Mouse (Mus musculus) monocyte, adult 5-6 weeks (primary cell): ENCODE data around the gene Hspb3. TPM values are rescaled to one million over a fixed set of nuclear protein-coding genes. Genes with fewer than 3 reads are reported as not detected.

ENCODE experiments used
- ATAC-seq: fragments of 153-309, 156-312 bp; replicated peaks from 2 replicates; pipeline ENCODE4 v1.8.0; 2017; ENCODE audit warnings: mild to moderate bottlenecking; ENCODE audit not compliant: low TSS enrichment, insufficient number of reproducible peaks, severe bottlenecking, poor library complexity, low FRiP score
- total RNA-seq: library from RNA; stranded (forward); fragments of 200-1000, 200-491, 200-594 nt; gene quantifications from 3 replicates; pipeline ENCODE4 v1.2.3, GENCODE M21; 2017

Hspb3 gene
- total RNA-seq = not detected in 3 replicates

DNA sequence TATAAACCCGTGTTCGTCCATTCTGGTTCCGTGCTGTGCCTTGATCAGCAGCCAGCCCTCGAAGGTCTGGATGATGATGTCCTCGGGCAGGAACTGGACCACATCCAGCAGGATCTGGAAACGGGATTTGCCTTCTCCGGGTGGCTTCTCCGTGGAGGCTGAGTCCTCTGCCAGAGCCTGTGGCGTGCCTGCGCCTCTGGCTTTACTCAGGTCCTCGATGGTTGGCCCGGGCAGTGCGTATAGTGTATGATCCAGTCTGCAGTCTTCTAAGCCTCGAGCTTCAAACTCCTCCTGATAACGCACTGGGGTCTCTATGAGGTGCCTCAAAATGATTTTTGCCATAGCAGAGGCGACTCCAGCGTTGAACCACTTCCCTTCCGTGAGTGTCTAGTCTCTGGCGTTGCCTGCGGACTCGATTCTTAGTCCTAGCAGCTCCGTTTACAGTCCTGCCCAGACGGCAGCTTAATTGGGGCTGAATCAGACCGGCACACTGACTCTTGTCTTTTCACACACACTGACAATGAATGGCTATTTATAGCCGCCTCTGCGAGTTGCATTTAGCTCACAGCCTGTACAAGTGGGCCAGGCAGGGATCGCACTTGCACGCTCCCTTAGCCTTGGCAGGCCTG lies at the start of gene Hspb3:
Gene Hspb3, minus strand, starts transcription at position 526 of the 629 bp plus-strand sequence.
- ATAC-seq = no peak

DNA sequence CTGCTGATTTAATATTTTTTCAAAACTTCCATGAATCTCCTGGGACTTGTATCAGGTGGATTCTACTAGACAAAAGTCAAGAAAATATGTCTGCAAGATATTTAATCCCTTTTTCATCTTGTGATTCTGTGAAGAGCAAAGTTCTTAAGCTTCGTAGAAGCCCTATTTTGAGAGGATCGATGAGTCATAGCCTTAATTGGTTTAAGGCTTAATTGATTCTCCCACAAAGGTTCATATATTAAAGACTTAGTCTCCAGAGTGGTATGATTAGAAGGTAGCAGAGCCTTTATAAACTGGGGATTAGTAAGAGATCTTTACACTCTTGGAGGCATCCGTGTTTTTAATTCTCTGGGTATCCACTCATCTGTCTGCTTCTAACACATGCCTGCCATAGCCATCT lies 49.7 kb upstream of the Hspb3 start:
- no peak for ATAC-seq

DNA sequence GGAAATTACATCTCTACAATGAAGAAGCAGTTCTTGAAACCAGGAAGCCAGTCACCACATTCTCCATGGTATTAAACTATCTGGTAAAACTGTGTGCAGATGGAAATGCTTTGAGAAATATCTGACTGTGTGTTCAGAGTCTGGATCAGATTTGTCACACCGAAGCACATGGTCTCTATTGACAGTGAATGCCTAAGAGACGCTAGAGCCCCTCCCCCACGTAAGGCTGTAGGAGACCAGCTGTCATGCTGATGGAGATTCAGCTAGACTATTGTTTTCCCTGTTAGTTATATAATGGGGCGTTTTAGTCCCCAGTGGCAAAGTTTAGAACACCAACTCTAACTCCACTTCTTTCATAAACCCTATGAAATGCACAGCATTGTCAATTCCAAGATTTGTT lies 42.7 kb upstream of the Hspb3 start:
- ATAC-seq = no peak

DNA sequence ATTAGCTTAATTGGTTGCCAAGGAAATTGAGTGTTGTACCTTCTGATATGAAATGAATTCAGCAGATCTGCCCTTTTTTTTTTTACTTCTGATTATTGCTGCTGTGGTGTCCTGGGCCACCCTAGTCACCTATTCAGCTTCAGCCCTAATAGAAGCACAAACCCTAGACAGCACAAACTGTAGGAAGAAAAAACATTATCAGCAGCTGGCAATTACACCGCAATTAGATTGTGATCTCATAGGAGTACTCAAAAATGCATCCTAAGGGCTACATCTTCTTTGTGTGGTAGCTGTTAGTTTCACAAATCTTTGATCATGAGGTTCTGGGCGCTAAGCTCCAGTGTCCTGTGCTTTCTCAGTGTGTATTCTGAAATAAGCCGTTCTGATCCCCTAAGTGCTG lies 37.7 kb upstream of the Hspb3 start:
- no peak for ATAC-seq

DNA sequence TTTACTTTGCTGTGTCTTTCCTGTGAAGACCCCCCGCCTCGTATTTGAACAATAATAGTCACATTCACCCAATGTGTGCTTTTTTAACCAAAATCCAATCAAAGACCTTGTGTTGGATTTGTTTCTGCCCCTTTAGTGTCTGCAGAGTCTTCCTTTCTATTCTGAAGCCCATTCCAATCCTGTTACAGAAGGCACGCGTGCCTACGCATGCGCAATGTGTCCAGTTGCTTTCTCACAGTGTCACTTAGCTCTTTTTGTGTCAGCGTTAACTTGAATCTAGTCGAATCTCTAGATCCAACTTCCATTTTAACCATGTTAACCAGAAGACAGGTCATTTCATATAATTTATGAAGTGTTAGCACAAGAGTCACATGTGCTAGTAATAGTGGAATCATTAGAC lies 36.5 kb upstream of the Hspb3 start:
- ATAC-seq = no peak

DNA sequence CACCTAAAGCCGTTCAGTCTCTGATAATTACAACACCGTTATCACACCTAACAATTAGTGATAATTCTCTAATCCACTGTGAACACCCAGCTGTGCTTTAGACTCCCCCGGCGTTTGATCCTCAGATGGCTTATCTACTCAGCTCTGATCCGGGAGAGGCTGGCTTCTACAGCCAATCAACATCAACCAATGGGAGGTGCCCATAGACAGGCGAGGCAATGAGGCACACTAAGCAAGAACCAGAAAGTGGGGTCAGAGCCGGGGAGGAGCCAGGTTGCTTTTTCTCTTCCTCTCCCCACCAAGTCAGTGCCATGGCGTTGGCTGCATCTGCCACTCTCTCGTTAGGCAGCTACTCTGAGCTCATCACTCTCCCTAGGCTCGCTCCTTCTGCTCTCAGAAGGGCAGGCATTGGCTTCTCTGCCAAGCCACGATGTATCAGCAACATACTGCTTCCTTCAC lies 36.0 kb upstream of the Hspb3 start:
- ATAC-seq = no peak

DNA sequence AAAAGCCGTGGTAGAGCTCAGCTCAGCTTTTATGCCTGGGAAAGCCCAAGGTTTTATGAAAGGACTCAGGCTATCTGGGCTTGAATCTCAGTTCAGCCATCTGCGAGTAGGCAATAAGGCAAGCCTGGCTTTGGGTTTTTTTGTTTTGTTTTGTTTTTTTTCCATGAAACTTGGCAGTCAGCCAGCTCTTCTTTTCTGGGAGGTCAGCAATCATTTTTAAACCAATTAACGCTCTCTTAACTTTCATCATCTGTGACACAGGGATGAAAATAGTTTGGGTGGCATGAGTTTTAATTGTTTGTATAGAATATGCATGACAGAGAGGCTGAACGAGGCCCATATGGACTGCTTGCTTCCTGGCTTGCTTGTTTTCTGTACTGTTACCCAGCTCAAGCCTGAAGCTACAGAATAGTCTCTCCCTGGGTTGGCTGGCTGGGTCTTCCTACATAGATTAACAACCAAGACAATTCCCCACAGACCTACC lies 33.4 kb upstream of the Hspb3 start:
- ATAC-seq = no peak

DNA sequence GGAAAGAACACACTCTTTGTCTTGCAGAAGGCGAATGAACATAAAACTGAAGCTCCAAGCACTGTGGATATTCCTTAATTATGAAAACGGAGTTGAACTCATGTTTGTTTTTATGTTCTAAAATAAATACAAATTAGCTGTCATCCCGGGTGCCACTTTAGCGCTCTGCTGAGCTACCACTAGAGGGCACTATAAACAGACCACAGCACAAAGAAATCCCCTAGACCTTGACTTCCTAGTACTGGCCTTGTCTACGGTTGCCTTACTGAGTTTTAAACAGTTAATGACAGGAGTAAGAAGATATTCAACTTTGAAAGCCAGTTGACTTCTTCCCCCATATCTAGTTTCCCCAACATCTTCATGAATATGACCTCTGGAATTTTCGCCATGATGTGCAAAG lies 29.9 kb upstream of the Hspb3 start:
- ATAC-seq = 0 out of 2 replicates have a peak, but pooled peaks have one; percentile 70

DNA sequence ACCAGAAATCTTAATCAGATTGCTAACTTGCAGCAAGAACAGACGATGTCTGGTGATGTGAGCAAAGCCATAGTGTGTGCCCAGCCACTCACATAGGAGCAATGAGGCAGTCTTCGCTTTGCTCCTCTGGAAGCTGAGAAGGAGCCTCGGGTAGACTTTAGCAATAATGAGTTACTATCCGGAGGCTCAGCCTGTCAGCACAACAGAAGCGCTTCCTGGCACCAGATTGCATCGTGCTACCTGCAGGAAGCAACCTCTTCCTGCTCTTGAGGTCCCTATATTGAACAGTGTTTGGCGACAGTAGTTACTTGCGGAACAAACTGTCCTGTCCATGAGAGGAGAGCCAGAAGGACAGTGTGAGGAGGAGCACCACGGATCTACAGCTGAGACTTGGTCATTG lies 28.2 kb upstream of the Hspb3 start:
- ATAC-seq = no peak

DNA sequence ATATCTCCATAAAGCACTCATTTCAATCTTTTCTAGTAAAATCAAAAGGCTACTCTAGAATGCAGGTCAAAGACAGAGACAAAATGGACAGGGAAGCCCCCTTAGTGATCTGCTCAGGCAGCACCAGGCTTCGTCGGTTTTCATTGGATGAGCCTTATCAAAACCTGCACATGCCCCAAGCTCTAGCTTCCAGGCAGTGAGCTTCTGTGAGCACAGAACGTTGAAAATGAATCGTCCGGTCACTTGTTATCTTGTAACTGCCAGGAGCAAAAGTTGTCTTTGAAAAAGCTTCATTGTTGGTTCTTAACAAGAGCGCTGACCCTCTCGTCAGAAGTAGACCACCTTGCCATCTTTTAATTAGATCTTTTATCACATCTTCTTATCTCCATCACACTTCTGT lies 26.4 kb upstream of the Hspb3 start:
- ATAC-seq = no peak

DNA sequence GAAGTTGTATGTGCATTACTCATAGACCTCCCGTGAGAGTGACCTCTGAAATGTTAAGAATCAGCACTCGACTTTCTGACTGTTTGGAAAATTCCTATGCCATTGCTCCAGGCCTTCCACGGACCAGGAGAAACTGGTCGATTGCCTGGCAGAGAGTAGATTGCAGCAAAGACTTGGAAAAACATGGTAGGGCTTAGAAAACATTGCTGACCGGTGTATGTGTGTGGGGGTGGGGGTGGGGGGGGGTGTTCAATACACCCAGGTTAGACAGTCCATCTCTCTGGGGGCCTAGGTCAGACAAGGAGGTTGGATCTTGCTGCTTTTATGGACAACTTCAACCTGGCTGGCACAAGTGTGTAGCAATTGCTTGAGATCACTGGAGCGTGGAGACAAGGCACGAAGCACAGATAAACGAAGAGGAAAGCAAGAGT lies 23.2 kb upstream of the Hspb3 start:
- no peak for ATAC-seq

DNA sequence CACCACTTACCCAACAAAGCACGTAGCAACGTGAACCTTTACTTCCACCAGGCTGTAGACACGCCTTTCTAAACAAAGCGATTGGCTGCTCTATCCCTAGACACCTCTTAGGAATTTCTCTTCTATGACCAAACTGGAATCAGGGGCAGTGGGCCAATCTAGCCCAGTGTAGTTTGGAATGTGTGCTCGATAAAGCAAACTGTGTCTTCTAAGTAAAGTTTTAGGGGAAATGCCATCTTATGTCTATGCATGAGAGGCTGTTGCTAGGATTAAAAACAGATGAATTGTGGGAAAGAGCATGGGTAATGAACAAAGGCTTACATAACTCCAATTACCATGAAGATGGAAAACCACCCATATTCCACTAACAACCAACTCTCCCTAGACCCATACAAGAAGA lies 19.3 kb upstream of the Hspb3 start:
- ATAC-seq = no peak

DNA sequence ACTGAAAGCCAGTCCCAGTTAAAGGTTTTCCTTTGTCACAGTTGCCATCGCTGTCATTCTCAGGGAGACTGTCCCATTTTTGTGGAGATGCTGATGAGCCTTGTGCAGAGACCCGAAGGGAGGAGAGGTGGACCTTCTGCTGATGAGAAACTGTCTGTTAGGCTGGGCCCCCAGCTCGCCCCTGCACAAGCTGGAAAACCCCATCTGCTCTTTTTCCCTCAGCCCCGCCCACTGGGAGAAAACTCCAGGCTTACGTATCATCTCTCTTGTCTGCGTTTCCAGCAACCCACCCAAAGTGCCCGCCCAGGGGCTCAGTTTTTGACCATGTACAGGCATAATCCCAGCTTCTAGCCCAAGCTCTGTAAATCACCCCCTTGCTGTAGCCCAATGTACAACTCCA lies 17.2 kb upstream of the Hspb3 start:
- ATAC-seq = no peak

DNA sequence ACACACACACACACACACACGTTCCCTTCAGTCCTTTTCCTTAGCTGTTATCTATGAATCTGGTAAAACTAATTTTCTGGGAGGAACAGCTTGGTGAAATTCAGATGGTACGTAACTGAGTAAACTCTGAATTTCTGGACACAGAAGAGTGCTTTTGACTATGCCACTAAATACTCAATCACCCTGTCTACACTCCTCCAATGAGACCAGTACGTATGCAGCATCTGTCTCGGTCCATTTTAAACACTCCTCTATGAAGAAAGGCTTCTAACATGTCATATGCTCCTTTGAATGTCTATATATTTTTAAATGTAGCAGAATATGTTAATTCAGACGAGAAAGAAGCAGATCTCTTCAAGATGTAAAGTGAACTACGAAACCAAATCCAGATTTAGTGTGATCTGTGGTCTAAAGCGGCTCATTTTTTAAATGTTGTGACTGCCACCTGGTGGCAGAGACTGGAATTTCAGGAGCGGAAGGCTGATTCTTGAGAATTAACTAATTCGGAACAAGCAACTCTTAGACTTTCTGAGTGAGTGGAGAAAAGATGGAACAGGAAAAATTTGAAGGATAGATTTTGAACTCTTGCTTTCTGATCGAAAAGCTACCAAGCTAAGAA lies 6.1 kb upstream of the Hspb3 start:
- no peak for ATAC-seq

DNA sequence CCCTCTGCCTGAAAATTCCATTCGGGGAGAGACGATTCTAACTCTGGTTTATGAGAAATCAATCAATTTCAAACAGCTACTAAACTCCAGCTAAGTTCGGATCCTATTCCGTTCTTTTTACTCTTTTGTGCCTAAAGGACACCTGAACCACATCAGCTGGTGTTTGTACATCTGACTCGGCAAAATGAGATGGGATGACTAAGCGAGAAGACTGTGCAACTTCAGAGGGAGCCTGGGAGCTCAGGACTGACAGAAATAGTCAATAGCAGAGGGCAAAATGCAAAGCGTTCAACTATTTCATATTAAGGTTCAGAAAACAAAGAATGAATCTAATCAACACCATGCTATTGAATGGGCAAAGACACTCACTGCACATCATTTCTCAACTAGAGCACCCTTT lies 407 bp upstream of the Hspb3 start:
- no peak for ATAC-seq

DNA sequence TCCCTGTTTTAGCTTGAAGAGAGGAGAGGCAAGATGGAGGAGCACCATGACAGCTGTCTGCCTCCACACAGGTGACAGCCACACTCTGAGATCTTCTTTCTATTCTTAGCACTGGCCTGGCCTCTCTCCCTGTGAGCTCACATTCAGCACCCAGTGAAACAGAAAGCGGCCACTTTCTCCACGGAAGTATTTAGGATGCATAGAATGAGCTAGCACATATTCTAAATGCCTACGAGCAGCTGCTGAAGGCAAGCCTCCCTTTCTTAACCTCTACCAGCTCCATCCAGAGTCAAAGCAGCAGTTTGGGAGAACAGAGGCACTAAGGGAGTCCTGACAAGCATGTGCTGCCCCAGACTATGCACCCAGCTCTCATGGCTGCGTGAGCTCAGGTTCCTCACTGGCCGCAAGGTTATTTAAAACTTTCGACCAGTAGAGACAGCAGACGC lies 1.6 kb downstream of the Hspb3 start:
- ATAC-seq = no peak

DNA sequence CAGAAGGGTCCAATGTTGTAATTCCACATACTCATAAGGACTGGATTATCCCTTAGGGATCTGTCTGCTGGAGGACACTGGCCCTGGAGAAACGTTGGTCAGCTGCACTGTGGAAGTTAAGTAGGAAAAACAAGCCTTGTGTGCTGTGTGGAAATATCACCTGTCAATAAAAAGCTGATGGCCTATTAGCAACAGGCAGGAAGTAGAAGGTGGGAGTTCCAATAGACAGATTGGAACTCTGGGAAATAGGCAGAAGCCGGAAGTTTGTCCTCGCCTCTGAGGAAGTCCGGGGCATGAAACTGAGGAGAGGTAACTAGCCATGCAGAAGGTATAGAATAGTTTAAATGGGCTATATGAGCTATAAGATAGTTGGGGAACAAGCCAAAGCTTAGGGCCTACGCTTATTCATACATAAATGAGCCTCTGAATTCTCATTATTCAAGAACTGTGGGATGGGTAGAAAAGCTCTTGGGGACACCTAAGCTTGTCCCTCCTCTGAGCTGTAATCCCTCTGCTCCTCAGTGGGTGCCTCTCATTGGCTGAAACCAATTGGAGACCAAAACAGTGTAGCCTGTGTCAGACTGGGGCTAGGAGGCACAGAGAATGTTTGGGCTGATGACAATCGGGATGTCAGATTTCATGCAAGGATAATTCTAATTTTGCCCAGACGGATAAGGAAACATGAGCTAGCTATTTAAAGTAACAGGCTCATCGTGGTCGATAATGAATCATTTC lies 2.7 kb downstream of the Hspb3 start:
- no peak for ATAC-seq

DNA sequence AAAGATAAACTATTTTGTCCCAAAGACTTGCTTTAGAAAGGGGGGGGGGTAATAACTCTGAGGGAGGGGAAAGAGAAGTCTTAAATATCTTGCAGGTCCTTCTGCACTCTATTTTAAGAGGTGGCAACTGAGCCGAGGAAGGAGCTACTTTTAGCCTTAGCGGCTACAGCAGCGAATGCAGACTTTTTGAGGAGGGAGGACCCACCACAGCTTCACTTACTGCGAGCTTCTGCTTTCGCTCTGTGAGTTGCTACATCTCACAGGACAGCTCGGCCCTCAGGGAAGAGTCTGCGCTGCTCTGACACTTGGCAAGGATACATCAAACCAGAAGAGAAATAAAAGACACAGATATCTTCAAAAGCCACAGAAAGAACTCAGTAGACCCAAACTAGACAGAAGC lies 6.3 kb downstream of the Hspb3 start:
- ATAC-seq = no peak

DNA sequence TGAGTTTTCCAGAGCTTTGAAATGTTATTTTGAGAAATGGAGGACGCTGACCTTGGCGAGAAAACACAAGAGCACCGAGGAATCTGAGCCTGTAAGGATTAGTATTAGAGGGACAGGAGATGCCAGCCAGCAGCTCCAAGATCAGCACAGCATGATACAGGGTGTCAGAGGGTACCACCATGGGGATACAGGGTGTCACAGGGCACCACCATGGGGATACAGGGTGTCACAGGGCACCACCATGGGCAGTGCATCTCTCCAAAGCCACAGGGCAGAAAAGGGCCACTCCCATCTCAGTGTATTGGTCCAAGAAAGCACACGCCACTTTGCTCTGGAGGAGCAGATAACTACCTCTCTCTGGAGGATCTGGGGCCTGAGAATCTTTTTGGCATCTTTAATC lies 6.8 kb downstream of the Hspb3 start:
- ATAC-seq = 0 out of 2 replicates have a peak, but pooled peaks have one; percentile 22

DNA sequence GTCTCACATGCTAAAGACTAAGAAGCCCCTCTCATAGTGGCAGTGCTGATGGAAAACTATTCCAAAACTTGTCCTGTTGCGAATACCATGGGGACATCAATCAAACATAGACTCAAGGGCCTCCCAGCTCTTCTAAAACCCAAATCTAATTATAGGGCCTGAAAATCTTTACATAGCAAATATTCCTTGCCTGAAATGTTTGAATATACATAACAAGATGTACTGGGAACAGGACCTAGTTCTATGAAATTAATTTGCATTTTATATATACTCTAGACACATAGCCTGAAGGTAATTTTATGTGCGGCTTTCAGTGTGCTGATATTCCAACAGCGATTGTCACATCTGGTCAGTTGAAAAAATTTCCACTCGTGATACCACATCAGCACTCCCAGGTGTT lies 8.0 kb downstream of the Hspb3 start:
- ATAC-seq = no peak
